Mouse (Mus musculus): ENCODE data around the gene Rab31. TPM values are rescaled to one million over a fixed set of nuclear protein-coding genes. Genes with fewer than 3 reads are reported as not detected.

Gene Rab31
- polyA plus RNA-seq, 1 experiment from 2014 or later, result 49.8 TPM

- H3K4me3 ChIP-seq (replicated peaks), result no peak overlapping the region
- H3K4me1 ChIP-seq, result no peaks in the 10 kb centered on the region
- H3K27ac ChIP-seq (replicated peaks), result no peak overlapping the region
- H3K36me3 ChIP-seq, result peaks cover 10% of the 10 kb centered on the region; the same call in 1 of the 2 replicates
- H3K4me2 ChIP-seq (replicated peaks), result no peak overlapping the region
- 78% methylated on average over 12 of the region's 13 CpGs for WGBS
- no peaks in the 10 kb centered on the region for H3K27me3 ChIP-seq
- no peak for ATAC-seq (ENCODE audit: insufficient number of reproducible peaks, low FRiP score, low TSS enrichment, low read depth)
- no peaks in the 10 kb centered on the region for H3K9me3 ChIP-seq (replicated peaks)
- no peak overlapping the region for H3K9ac ChIP-seq
Observed at GRCm38 (mm10) chr17:65794096-65794850, 21.7 kb upstream of the Rab31 start.

- H3K9me3 ChIP-seq (replicated peaks), result no peaks in the 10 kb centered on the region
- ATAC-seq (ENCODE audit: insufficient number of reproducible peaks, low FRiP score, low TSS enrichment, low read depth), result no peak
- H3K4me3 ChIP-seq (replicated peaks), result no peak overlapping the region
- no peak overlapping the region for H3K4me2 ChIP-seq (replicated peaks)
- peaks cover 10% of the 10 kb centered on the region; the same call in 1 of the 2 replicates for H3K36me3 ChIP-seq
- H3K9ac ChIP-seq, result no peak overlapping the region
- H3K27me3 ChIP-seq, result no peaks in the 10 kb centered on the region
- no peaks in the 10 kb centered on the region for H3K4me1 ChIP-seq
- H3K27ac ChIP-seq (replicated peaks), result 0 out of 2 replicates have a peak overlapping the region, but pooled peaks have one; percentile 17
- 87% methylated on average over 12 of the region's 12 CpGs for WGBS
Observed at GRCm38 (mm10) chr17:65793307-65793930, 20.9 kb upstream of the Rab31 start.

GRCm38 (mm10) chr17:65791161-65791560 lies 18.6 kb upstream of the Rab31 start:
- Histone ChIP-seq H3K4me3 (replicated peaks) (no peak overlapping the region), H3K27ac (replicated peaks) (no peak overlapping the region), H3K36me3 (peaks cover 14% of the 10 kb centered on the region; the same call in 1 of the 2 replicates), H3K9ac (no peak overlapping the region), H3K9me3 (replicated peaks) (no peaks in the 10 kb centered on the region), H3K27me3 (no peaks in the 10 kb centered on the region), H3K4me2 (replicated peaks) (no peak overlapping the region), H3K4me1 (no peaks in the 10 kb centered on the region)
- 93% methylated on average over 2 of the region's 2 CpGs for WGBS
- ATAC-seq (ENCODE audit: insufficient number of reproducible peaks, low FRiP score, low TSS enrichment, low read depth), result no peak

GRCm38 (mm10) chr17:65789576-65789975 lies 17.0 kb upstream of the Rab31 start:
- no peak for ATAC-seq (ENCODE audit: insufficient number of reproducible peaks, low FRiP score, low TSS enrichment, low read depth)
- WGBS, result 88% methylated on average over 6 of the region's 6 CpGs
- Histone ChIP-seq H3K4me1 (peaks cover 11% of the 10 kb centered on the region), H3K4me3 (replicated peaks) (no peak overlapping the region), H3K9ac (no peak overlapping the region), H3K36me3 (peaks cover 11% of the 10 kb centered on the region; the same call in 1 of the 2 replicates), H3K27ac (replicated peaks) (no peak overlapping the region), H3K4me2 (replicated peaks) (no peak overlapping the region), H3K9me3 (replicated peaks) (no peaks in the 10 kb centered on the region), H3K27me3 (no peaks in the 10 kb centered on the region)

GRCm38 (mm10) chr17:65788542-65789291 lies 16.2 kb upstream of the Rab31 start:
- H3K4me2 ChIP-seq (replicated peaks), result no peak overlapping the region
- H3K27ac ChIP-seq (replicated peaks), result no peak overlapping the region
- H3K4me1 ChIP-seq, result peaks cover 14% of the 10 kb centered on the region
- no peaks in the 10 kb centered on the region for H3K9me3 ChIP-seq (replicated peaks)
- no peak overlapping the region for H3K9ac ChIP-seq
- no peak for ATAC-seq (ENCODE audit: insufficient number of reproducible peaks, low FRiP score, low TSS enrichment, low read depth)
- peaks cover 11% of the 10 kb centered on the region; the same call in 1 of the 2 replicates for H3K36me3 ChIP-seq
- no peaks in the 10 kb centered on the region for H3K27me3 ChIP-seq
- 75% methylated on average over 12 of the region's 12 CpGs for WGBS
- no peak overlapping the region for H3K4me3 ChIP-seq (replicated peaks)

GRCm38 (mm10) chr17:65787261-65787660 lies 14.7 kb upstream of the Rab31 start:
- H3K4me1 ChIP-seq, result peaks cover 14% of the 10 kb centered on the region
- no peak overlapping the region for H3K27ac ChIP-seq (replicated peaks)
- H3K9me3 ChIP-seq (replicated peaks), result no peaks in the 10 kb centered on the region
- no peak overlapping the region for H3K9ac ChIP-seq
- H3K36me3 ChIP-seq, result peaks cover 11% of the 10 kb centered on the region; the same call in 1 of the 2 replicates
- 89% methylated on average over 4 of the region's 4 CpGs for WGBS
- H3K4me3 ChIP-seq (replicated peaks), result no peak overlapping the region
- no peak overlapping the region for H3K4me2 ChIP-seq (replicated peaks)
- H3K27me3 ChIP-seq, result no peaks in the 10 kb centered on the region
- no peak for ATAC-seq (ENCODE audit: insufficient number of reproducible peaks, low FRiP score, low TSS enrichment, low read depth)

- Histone ChIP-seq H3K9ac (no peak overlapping the region), H3K27me3 (no peaks in the 10 kb centered on the region), H3K4me3 (replicated peaks) (no peak overlapping the region), H3K36me3 (peaks cover 11% of the 10 kb centered on the region; the same call in 1 of the 2 replicates), H3K27ac (replicated peaks) (no peak overlapping the region), H3K4me1 (peaks cover 20% of the 10 kb centered on the region), H3K9me3 (replicated peaks) (no peaks in the 10 kb centered on the region), H3K4me2 (replicated peaks) (no peak overlapping the region)
- ATAC-seq (ENCODE audit: insufficient number of reproducible peaks, low FRiP score, low TSS enrichment, low read depth), result no peak
- WGBS, result 78% methylated on average over 7 of the region's 7 CpGs
Observed at GRCm38 (mm10) chr17:65786225-65786624, 13.7 kb upstream of the Rab31 start.

- H3K4me2 ChIP-seq (replicated peaks), result no peak overlapping the region
- H3K4me1 ChIP-seq, result peaks cover 20% of the 10 kb centered on the region
- no peak overlapping the region for H3K4me3 ChIP-seq (replicated peaks)
- no peak overlapping the region for H3K27ac ChIP-seq (replicated peaks)
- no peaks in the 10 kb centered on the region for H3K27me3 ChIP-seq
- no peak overlapping the region for H3K9ac ChIP-seq
- no peaks in the 10 kb centered on the region for H3K9me3 ChIP-seq (replicated peaks)
- H3K36me3 ChIP-seq, result peaks cover 11% of the 10 kb centered on the region; the same call in 1 of the 2 replicates
- no peak for ATAC-seq (ENCODE audit: insufficient number of reproducible peaks, low FRiP score, low TSS enrichment, low read depth)
Observed at GRCm38 (mm10) chr17:65785707-65786106, 13.2 kb upstream of the Rab31 start.

GRCm38 (mm10) chr17:65784610-65785140 lies 12.1 kb upstream of the Rab31 start:
- Histone ChIP-seq H3K4me3 (replicated peaks) (peak overlapping the region; percentile 90), H3K9me3 (replicated peaks) (no peaks in the 10 kb centered on the region), H3K4me1 (peaks cover 20% of the 10 kb centered on the region), H3K36me3 (peaks cover 9% of the 10 kb centered on the region; the same call in 1 of the 2 replicates), H3K9ac (no peak overlapping the region), H3K4me2 (replicated peaks) (peak overlapping the region; percentile 62), H3K27ac (replicated peaks) (peak overlapping the region; percentile 60; the same call in 1 of the 2 replicates), H3K27me3 (no peaks in the 10 kb centered on the region)
- 53% methylated on average over 8 of the region's 8 CpGs for WGBS
- no peak for ATAC-seq (ENCODE audit: insufficient number of reproducible peaks, low FRiP score, low TSS enrichment, low read depth)

- Histone ChIP-seq H3K9ac (peak overlapping the region; percentile 96), H3K4me3 (replicated peaks) (peak overlapping the region; percentile 90), H3K4me2 (replicated peaks) (peak overlapping the region; percentile 64), H3K4me1 (peaks cover 20% of the 10 kb centered on the region), H3K36me3 (peaks cover 8% of the 10 kb centered on the region; the same call in 1 of the 2 replicates), H3K27ac (replicated peaks) (peak overlapping the region; percentile 99), H3K9me3 (replicated peaks) (no peaks in the 10 kb centered on the region), H3K27me3 (no peaks in the 10 kb centered on the region)
- under 1% methylated on average over 79 of the region's 135 CpGs for WGBS
- ATAC-seq (ENCODE audit: insufficient number of reproducible peaks, low FRiP score, low TSS enrichment, low read depth), result peak; percentile 44
Observed at GRCm38 (mm10) chr17:65783182-65784161, 10.9 kb upstream of the Rab31 start.
